Mouse (Mus musculus): ENCODE measurements at regions not wholly inside any gene's neighbourhood (a gene's known extent, or its start where the extent isn't known, plus 50 kb on each side); places are given as distances from the start of the nearest gene placed in this dataset.
"Not testable (repeated sequence)": the region's sequence is repeated elsewhere in the genome, so short reads cannot be mapped to it uniquely, and the experiment has no call there.

DNA sequence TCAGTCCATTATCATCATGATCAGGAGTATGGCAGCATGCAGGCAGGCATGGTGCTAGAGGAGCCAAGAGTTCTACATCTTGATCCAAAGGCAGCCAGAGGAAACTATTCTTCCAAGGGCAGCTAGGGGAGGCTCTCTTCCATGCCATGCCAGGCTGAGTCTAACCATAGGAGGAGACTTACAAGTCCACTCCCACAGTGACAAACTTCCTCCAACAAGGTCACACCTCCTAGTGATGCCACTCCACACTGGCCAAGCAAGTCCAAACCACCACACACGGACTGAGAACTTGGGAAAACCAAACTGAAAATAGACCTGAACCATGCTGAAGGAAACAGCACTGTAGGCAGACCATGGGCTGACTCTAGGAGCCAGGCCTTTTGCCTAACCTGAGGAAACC is 197.4 kb downstream of the Prex1 start:
- no peak overlapping the region for H3K4me2 ChIP-seq (replicated peaks; ENCODE audit: low read depth, low read length)
- 90% methylated on average over 1 of the region's 1 CpGs for WGBS
- H3K9me3 ChIP-seq (ENCODE audit: control insufficient read depth, low read length), result no peaks in the 10 kb centered on the region
- H3K9ac ChIP-seq (ENCODE audit: low read depth, low read length), result no peak overlapping the region
- H3K36me3 ChIP-seq (ENCODE audit: control insufficient read depth, insufficient read depth, low read length), result no peaks in the 10 kb centered on the region
- H3K4me3 ChIP-seq (ENCODE audit: low read length), result no peak overlapping the region
- peaks cover 11% of the 10 kb centered on the region for H3K4me1 ChIP-seq (ENCODE audit: control insufficient read depth, insufficient read depth, low read length)
- no peak for ATAC-seq (ENCODE audit: low FRiP score, low TSS enrichment)
- no peaks in the 10 kb centered on the region for H3K27me3 ChIP-seq (ENCODE audit: control insufficient read depth, insufficient read depth, low read length)
- peak overlapping the region; percentile 24; the same call in 1 of the 2 replicates for H3K27ac ChIP-seq (ENCODE audit: low read depth, low read length)

DNA sequence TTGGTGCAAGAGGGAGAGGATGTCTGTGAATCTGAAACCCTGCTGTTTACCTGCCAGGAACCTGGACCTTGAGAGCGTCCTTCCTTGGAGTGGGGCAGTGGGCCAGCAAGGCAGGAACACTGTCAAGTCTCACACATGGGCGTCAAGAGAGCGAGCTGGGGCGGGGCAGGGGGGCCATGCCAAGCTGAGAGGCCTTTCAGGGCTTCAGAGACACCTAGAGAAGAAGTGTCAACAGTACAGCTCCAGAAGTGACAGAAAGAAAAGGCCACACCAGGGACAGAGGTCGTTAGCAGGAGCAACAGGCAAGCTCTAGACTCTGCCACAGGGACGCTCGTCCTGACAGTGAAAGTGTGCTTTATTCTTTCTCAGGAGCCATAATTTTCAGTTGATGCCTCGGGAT is 199.0 kb downstream of the Prex1 start:
- no peak overlapping the region for H3K4me2 ChIP-seq (replicated peaks; ENCODE audit: low read depth, low read length)
- WGBS, result 24% methylated on average over 8 of the region's 8 CpGs
- no peak for ATAC-seq (ENCODE audit: low FRiP score, low TSS enrichment)
- H3K27me3 ChIP-seq (ENCODE audit: control insufficient read depth, insufficient read depth, low read length), result no peaks in the 10 kb centered on the region
- no peaks in the 10 kb centered on the region for H3K9me3 ChIP-seq (ENCODE audit: control insufficient read depth, low read length)
- no peak overlapping the region for H3K27ac ChIP-seq (ENCODE audit: low read depth, low read length)
- no peaks in the 10 kb centered on the region for H3K36me3 ChIP-seq (ENCODE audit: control insufficient read depth, insufficient read depth, low read length)
- H3K9ac ChIP-seq (ENCODE audit: low read depth, low read length), result no peak overlapping the region
- H3K4me1 ChIP-seq (ENCODE audit: control insufficient read depth, insufficient read depth, low read length), result peaks cover 11% of the 10 kb centered on the region
- H3K4me3 ChIP-seq (ENCODE audit: low read length), result no peak overlapping the region

- H3K4me2 ChIP-seq (replicated peaks; ENCODE audit: low read depth, low read length), result no peak overlapping the region
- 86% methylated on average over 8 of the region's 8 CpGs for WGBS
Observed at GRCm38 (mm10) chr2:166512488-166512887, 201.1 kb downstream of the Prex1 start.

GRCm38 (mm10) chr2:166511477-166511876 is 202.2 kb downstream of the Prex1 start:
- WGBS, result 79% methylated on average over 3 of the region's 3 CpGs
- not testable (repeated sequence) for ATAC-seq (ENCODE audit: low FRiP score, low TSS enrichment)

More at GRCm38 (mm10) chr2:166512488-166512887, 201.1 kb downstream of the Prex1 start:
- no peak for ATAC-seq (ENCODE audit: low FRiP score, low TSS enrichment)
- H3K27me3 ChIP-seq (ENCODE audit: control insufficient read depth, insufficient read depth, low read length), result no peaks in the 10 kb centered on the region
- H3K36me3 ChIP-seq (ENCODE audit: control insufficient read depth, insufficient read depth, low read length), result no peaks in the 10 kb centered on the region
- no peak overlapping the region for H3K9ac ChIP-seq (ENCODE audit: low read depth, low read length)
- H3K4me3 ChIP-seq (ENCODE audit: low read length), result no peak overlapping the region
- no peak overlapping the region for H3K27ac ChIP-seq (ENCODE audit: low read depth, low read length)
- H3K4me1 ChIP-seq (ENCODE audit: control insufficient read depth, insufficient read depth, low read length), result peaks cover 7% of the 10 kb centered on the region
- peaks cover 5% of the 10 kb centered on the region; the same call in 1 of the 2 replicates for H3K9me3 ChIP-seq (ENCODE audit: control insufficient read depth, low read length)

DNA sequence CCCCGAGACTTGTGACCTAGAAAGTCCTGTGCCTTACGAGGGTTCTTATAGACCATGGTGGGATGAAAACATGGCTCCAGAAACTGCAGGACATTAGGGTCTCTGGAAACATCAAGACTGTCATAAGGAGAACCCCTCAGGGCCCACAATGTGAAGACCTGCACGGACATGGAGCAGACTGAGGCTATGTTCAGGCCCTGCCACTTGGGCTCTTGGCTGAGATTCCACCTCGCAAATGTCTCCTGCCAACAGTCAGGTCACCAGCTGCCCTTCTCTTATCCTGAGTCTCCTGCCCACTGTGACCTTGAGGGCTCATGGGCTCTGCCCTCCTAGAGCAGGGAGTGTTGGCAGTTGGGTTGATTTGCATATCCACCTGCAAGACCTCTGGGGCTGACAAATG is 202.9 kb downstream of the Prex1 start:
- 59% methylated on average over 4 of the region's 4 CpGs for WGBS
- peaks cover 5% of the 10 kb centered on the region; the same call in 1 of the 2 replicates for H3K9me3 ChIP-seq (ENCODE audit: control insufficient read depth, low read length)
- H3K27ac ChIP-seq (ENCODE audit: low read depth, low read length), result no peak overlapping the region

More at GRCm38 (mm10) chr2:166511477-166511876, 202.2 kb downstream of the Prex1 start:
- not testable (repeated sequence) for H3K9me3 ChIP-seq (ENCODE audit: control insufficient read depth, low read length); H3K27ac ChIP-seq (ENCODE audit: low read depth, low read length); H3K9ac ChIP-seq (ENCODE audit: low read depth, low read length); H3K4me1 ChIP-seq (ENCODE audit: control insufficient read depth, insufficient read depth, low read length); H3K36me3 ChIP-seq (ENCODE audit: control insufficient read depth, insufficient read depth, low read length); H3K4me2 ChIP-seq (replicated peaks; ENCODE audit: low read depth, low read length); H3K27me3 ChIP-seq (ENCODE audit: control insufficient read depth, insufficient read depth, low read length); H3K4me3 ChIP-seq (ENCODE audit: low read length)

GRCm38 (mm10) chr2:166509591-166509990 is 204.0 kb downstream of the Prex1 start:
- H3K27ac ChIP-seq (ENCODE audit: low read depth, low read length), result no peak overlapping the region
- no peaks in the 10 kb centered on the region for H3K4me1 ChIP-seq (ENCODE audit: control insufficient read depth, insufficient read depth, low read length)
- no peak for ATAC-seq (ENCODE audit: low FRiP score, low TSS enrichment)
- no peak overlapping the region for H3K4me3 ChIP-seq (ENCODE audit: low read length)
- no peaks in the 10 kb centered on the region for H3K36me3 ChIP-seq (ENCODE audit: control insufficient read depth, insufficient read depth, low read length)
- 72% methylated on average over 10 of the region's 10 CpGs for WGBS
- H3K9ac ChIP-seq (ENCODE audit: low read depth, low read length), result no peak overlapping the region
- H3K4me2 ChIP-seq (replicated peaks; ENCODE audit: low read depth, low read length), result no peak overlapping the region
- no peaks in the 10 kb centered on the region for H3K27me3 ChIP-seq (ENCODE audit: control insufficient read depth, insufficient read depth, low read length)
- H3K9me3 ChIP-seq (ENCODE audit: control insufficient read depth, low read length), result peaks cover 5% of the 10 kb centered on the region; the same call in 1 of the 2 replicates

More for the DNA sequence above, 202.9 kb downstream of the Prex1 start:
- Histone ChIP-seq H3K4me3 (ENCODE audit: low read length) (no peak overlapping the region), H3K4me2 (replicated peaks; ENCODE audit: low read depth, low read length) (no peak overlapping the region), H3K36me3 (ENCODE audit: control insufficient read depth, insufficient read depth, low read length) (no peaks in the 10 kb centered on the region), H3K4me1 (ENCODE audit: control insufficient read depth, insufficient read depth, low read length) (no peaks in the 10 kb centered on the region), H3K9ac (ENCODE audit: low read depth, low read length) (no peak overlapping the region), H3K27me3 (ENCODE audit: control insufficient read depth, insufficient read depth, low read length) (no peaks in the 10 kb centered on the region)
- ATAC-seq (ENCODE audit: low FRiP score, low TSS enrichment), result no peak

DNA sequence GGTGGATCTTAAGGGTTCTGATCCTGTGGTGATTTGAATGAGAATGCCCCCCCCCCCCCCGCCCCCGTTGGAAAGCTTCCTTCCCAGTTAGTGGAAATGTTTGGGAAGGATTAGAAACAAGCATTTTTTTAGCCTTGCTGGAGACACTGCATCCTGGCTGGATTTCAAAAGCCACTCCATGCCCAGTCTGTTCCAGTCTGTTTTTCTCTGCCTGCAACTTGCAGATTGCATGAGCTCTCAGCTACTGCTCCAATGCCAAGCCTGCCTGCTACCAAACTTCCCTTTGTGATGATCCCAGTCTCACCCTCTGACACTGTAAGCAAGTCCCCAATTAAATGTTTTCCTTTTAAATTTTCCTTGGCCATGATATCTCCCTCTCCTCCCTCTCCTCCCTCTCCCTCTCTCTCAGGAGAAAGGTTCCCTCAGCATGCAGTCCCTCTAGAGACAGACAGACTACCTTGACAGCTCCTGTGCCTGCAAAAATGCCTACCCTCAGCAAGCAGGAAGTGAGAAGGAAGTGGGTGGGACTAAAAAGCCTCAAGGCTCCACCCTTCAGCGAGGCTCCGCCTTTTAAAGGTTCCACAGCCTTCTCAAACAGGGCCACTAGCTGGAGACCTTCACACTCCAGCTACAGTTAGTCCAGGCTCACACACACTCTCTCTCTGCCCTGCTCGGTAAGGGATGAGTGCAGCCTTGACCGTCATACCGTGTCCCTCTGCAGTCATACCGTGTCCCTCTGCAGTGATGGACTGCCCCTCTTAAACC is 204.8 kb downstream of the Prex1 start:
- Histone ChIP-seq H3K4me3 (ENCODE audit: low read length) (no peak overlapping the region), H3K27ac (ENCODE audit: low read depth, low read length) (peak overlapping the region; percentile 62; the same call in 1 of the 2 replicates), H3K4me2 (replicated peaks; ENCODE audit: low read depth, low read length) (no peak overlapping the region), H3K36me3 (ENCODE audit: control insufficient read depth, insufficient read depth, low read length) (no peaks in the 10 kb centered on the region), H3K9ac (ENCODE audit: low read depth, low read length) (no peak overlapping the region), H3K9me3 (ENCODE audit: control insufficient read depth, low read length) (peaks cover 5% of the 10 kb centered on the region; the same call in 1 of the 2 replicates), H3K4me1 (ENCODE audit: control insufficient read depth, insufficient read depth, low read length) (peaks cover 6% of the 10 kb centered on the region; the same call in 1 of the 2 replicates), H3K27me3 (ENCODE audit: control insufficient read depth, insufficient read depth, low read length) (no peaks in the 10 kb centered on the region)
- no peak for ATAC-seq (ENCODE audit: low FRiP score, low TSS enrichment)
- WGBS, result 83% methylated on average over 8 of the region's 8 CpGs

GRCm38 (mm10) chr2:166505309-166505708 is 208.3 kb downstream of the Prex1 start:
- Histone ChIP-seq H3K27ac (ENCODE audit: low read depth, low read length) (no peak overlapping the region), H3K4me2 (replicated peaks; ENCODE audit: low read depth, low read length) (no peak overlapping the region), H3K9ac (ENCODE audit: low read depth, low read length) (no peak overlapping the region), H3K4me1 (ENCODE audit: control insufficient read depth, insufficient read depth, low read length) (peaks cover 8% of the 10 kb centered on the region; the same call in 1 of the 2 replicates), H3K27me3 (ENCODE audit: control insufficient read depth, insufficient read depth, low read length) (no peaks in the 10 kb centered on the region), H3K36me3 (ENCODE audit: control insufficient read depth, insufficient read depth, low read length) (no peaks in the 10 kb centered on the region), H3K4me3 (ENCODE audit: low read length) (no peak overlapping the region), H3K9me3 (ENCODE audit: control insufficient read depth, low read length) (peaks cover 5% of the 10 kb centered on the region; the same call in 1 of the 2 replicates)
- ATAC-seq (ENCODE audit: low FRiP score, low TSS enrichment), result no peak
- WGBS, result 45% methylated on average over 9 of the region's 9 CpGs

DNA sequence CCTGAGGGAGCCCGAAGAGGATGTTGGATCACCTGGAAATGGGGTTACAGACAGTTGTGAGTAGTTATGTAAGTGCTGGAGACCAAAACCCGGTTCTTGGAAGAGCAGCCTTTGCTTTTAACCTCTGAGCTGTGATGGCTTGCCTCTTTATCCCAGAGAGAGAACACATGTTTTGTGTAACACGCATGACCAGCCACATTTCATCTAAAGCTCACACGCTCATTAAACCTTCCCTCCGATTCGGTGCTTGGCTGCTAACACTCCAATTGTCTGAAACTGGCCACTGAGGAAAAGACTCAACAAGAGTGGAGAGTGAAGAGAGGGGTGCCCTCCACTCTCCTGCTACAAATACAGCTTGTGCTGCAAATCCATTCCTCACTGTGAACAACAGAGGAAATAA is 210.0 kb downstream of the Prex1 start:
- H3K27me3 ChIP-seq (ENCODE audit: control insufficient read depth, insufficient read depth, low read length), result no peaks in the 10 kb centered on the region
- no peaks in the 10 kb centered on the region for H3K36me3 ChIP-seq (ENCODE audit: control insufficient read depth, insufficient read depth, low read length)
- peaks cover 8% of the 10 kb centered on the region; the same call in 1 of the 2 replicates for H3K4me1 ChIP-seq (ENCODE audit: control insufficient read depth, insufficient read depth, low read length)
- peaks cover 3% of the 10 kb centered on the region; the same call in 1 of the 2 replicates for H3K9me3 ChIP-seq (ENCODE audit: control insufficient read depth, low read length)
- no peak overlapping the region for H3K27ac ChIP-seq (ENCODE audit: low read depth, low read length)
- H3K4me2 ChIP-seq (replicated peaks; ENCODE audit: low read depth, low read length), result no peak overlapping the region
- ATAC-seq (ENCODE audit: low FRiP score, low TSS enrichment), result no peak
- H3K4me3 ChIP-seq (ENCODE audit: low read length), result no peak overlapping the region
- 48% methylated on average over 6 of the region's 6 CpGs for WGBS
- no peak overlapping the region for H3K9ac ChIP-seq (ENCODE audit: low read depth, low read length)

Data from kidney, embryonic 14.5 days (tissue).